Mouse (Mus musculus) stomach, postnatal 0 days (tissue): ENCODE data around the gene Tbc1d19.

Experiments used
- CTCF ChIP-seq: IDR thresholded peaks from 2 replicates; pipeline ENCODE4 v1.5.1; 2016; ENCODE audit warnings: antibody characterized with exemption, low read depth, mild to moderate bottlenecking, moderate library complexity
- EP300 ChIP-seq: optimal IDR thresholded peaks from 2 replicates; pipeline ENCODE3; 2016; ENCODE audit warnings: antibody characterized with exemption

DNA sequence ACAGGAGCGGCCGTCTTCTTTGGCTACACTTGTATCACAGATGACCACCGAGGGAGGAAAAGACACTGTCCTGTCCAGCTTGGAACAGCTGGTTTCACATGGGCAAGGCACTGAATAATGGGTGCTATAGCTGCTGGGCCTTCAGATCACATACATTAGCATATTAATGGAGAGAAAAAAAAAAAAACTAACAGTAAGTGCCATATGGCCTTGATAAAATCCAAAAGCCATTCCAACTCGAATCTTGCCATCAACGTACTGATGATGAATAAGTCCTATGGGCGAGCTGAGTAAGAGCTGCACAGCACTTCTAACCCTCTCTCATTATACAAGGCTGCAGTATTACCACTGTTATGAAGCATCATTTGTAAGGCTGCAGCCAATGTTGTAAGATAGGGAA is 45.2 kb downstream of the Tbc1d19 start:
- no peak for TF ChIP-seq EP300
- TF ChIP-seq CTCF: no peak
